Mouse (Mus musculus) B cell, adult 67 days (primary cell): ENCODE measurements around the gene Ppp2r5a. TPM values are rescaled to one million over a fixed set of nuclear protein-coding genes. Genes with fewer than 3 reads are reported as not detected.

Experiments
- total RNA-seq, 2 experiments: library from RNA; stranded (reverse); gene quantifications; 4 replicates each; pipeline ENCODE4 v1.2.4; 2023

Ppp2r5a gene
- 100 to 1,000 TPM; 186 to 215 TPM for total RNA-seq

GRCm38 (mm10) chr1:191403074-191403473, at the start of gene Ppp2r5a:
Gene Ppp2r5a, minus strand, starts transcription at chr1:191403272.

GRCm38 (mm10) chr1:191325726-191326232, 77.3 kb downstream of the Ppp2r5a start, which contains the start of gene Tmem206:
Gene Tmem206, plus strand, starts transcription at chr1:191325912.

DNA sequence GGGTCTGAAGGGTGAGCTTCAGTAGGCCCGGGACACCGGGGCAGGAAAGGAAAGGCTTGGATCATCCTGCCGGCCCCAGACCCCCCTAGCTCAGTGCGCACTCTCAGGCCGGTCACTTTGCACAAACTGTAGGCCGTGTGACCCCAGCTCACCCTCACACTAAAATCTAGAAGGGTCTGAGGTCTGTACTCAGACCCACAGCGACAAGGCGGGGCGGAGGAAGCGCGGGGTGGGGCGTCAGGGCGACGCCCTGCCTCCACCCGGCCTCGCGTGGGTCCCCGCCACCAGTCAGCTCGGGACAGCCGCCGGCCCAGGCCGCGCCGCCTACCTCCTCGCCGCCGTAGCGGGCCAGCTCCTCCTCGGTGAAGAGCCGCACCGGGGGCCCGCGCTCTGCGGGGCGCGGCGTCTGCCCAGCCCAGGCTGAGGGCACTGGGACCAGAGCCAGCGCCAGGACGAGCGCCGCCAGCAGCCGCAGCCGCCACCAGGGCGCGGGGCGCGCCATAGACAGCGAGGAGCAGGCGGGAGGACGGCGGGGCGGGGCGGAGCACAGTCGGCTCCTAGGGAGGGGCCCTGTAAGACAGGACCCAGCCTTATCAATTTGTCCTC, 85.4 kb downstream of the Ppp2r5a start, which contains the start of gene Nenf:
Nenf (minus strand) TSS at position 604 of the 606 bp plus-strand sequence.

Other genes starting within 250 kb of the Ppp2r5a start
- gene Fam71a, start 238.5 kb downstream of the Ppp2r5a start, total RNA-seq = not detected
- 10 to 100 TPM; 19.4 to 47.7 TPM for gene Atf3, start 185.2 kb downstream of the Ppp2r5a start, total RNA-seq
- gene Nenf, start 85.1 kb downstream of the Ppp2r5a start, total RNA-seq = 10 to 100 TPM; 13.5 to 16.2 TPM
- gene Tmem206, start 77.4 kb downstream of the Ppp2r5a start, total RNA-seq = 10 to 100 TPM; 39.1 to 42.9 TPM
- gene Dtl, start 172.3 kb upstream of the Ppp2r5a start, total RNA-seq = 1 to 10 TPM; 8.0 to 9.3 TPM
- gene Ints7, start 172.4 kb upstream of the Ppp2r5a start, total RNA-seq = 10 to 100 TPM; 72.5 to 75.4 TPM